Mouse (Mus musculus): ENCODE data around the gene Prep. TPM values are rescaled to one million over a fixed set of nuclear protein-coding genes. Genes with fewer than 3 reads are reported as not detected.

Gene Prep
- polyA plus RNA-seq, 1 experiment: 4.9 TPM

GRCm38 (mm10) chr10:45048158-45048557 is 18.8 kb upstream of the Prep start:
- Histone ChIP-seq H3K4me1 (ENCODE audit: control insufficient read depth, insufficient read depth, low read length) (peaks cover 2% of the 10 kb centered on the region; the same call in 1 of the 2 replicates), H3K27ac (ENCODE audit: control insufficient read depth, insufficient read depth, low read depth, low read length, poor library complexity) (peak overlapping the region; percentile 85), H3K4me3 (replicated peaks; ENCODE audit: control insufficient read depth, low read depth, low read length) (peak overlapping the region; percentile 30)
- 40% methylated on average over 11 of the region's 11 CpGs for WGBS
- TF ChIP-seq POLR2A (IDR thresholded peaks at IDR 0.05; ENCODE audit: borderline replicate concordance, control insufficient read depth, low read depth, low read length) (no peak), CTCF (IDR thresholded peaks at IDR 0.05; ENCODE audit: control insufficient read depth, insufficient read depth, low read length) (no peak)

- 26% methylated on average over 11 of the region's 11 CpGs for WGBS
- Histone ChIP-seq H3K4me3 (replicated peaks; ENCODE audit: control insufficient read depth, low read depth, low read length) (peak overlapping the region; percentile 30), H3K4me1 (ENCODE audit: control insufficient read depth, insufficient read depth, low read length) (peaks cover 2% of the 10 kb centered on the region; the same call in 1 of the 2 replicates), H3K27ac (ENCODE audit: control insufficient read depth, insufficient read depth, low read depth, low read length, poor library complexity) (peak overlapping the region; percentile 85)
- TF ChIP-seq CTCF (IDR thresholded peaks at IDR 0.05; ENCODE audit: control insufficient read depth, insufficient read depth, low read length): no peak
- TF ChIP-seq POLR2A (IDR thresholded peaks at IDR 0.05; ENCODE audit: borderline replicate concordance, control insufficient read depth, low read depth, low read length): no peak
Observed at GRCm38 (mm10) chr10:45048622-45049021, 18.4 kb upstream of the Prep start.

GRCm38 (mm10) chr10:45051125-45051744 is 15.8 kb upstream of the Prep start:
- WGBS: 50% methylated on average over 11 of the region's 11 CpGs
- H3K27ac ChIP-seq (ENCODE audit: control insufficient read depth, insufficient read depth, low read depth, low read length, poor library complexity): no peak overlapping the region
- no peak overlapping the region for H3K4me3 ChIP-seq (replicated peaks; ENCODE audit: control insufficient read depth, low read depth, low read length)
- H3K4me1 ChIP-seq (ENCODE audit: control insufficient read depth, insufficient read depth, low read length): peaks cover 2% of the 10 kb centered on the region; the same call in 1 of the 2 replicates
- TF ChIP-seq CTCF (IDR thresholded peaks at IDR 0.05; ENCODE audit: control insufficient read depth, insufficient read depth, low read length) (peak; percentile 66), POLR2A (IDR thresholded peaks at IDR 0.05; ENCODE audit: borderline replicate concordance, control insufficient read depth, low read depth, low read length) (no peak)

GRCm38 (mm10) chr10:45058361-45058760 is 8.6 kb upstream of the Prep start:
- H3K4me1 ChIP-seq (ENCODE audit: control insufficient read depth, insufficient read depth, low read length): no peaks in the 10 kb centered on the region; the same call in 1 of the 2 replicates
- H3K27ac ChIP-seq (ENCODE audit: control insufficient read depth, insufficient read depth, low read depth, low read length, poor library complexity): no peak overlapping the region
- TF ChIP-seq POLR2A (IDR thresholded peaks at IDR 0.05; ENCODE audit: borderline replicate concordance, control insufficient read depth, low read depth, low read length) (no peak), CTCF (IDR thresholded peaks at IDR 0.05; ENCODE audit: control insufficient read depth, insufficient read depth, low read length) (no peak)
- WGBS: 78% methylated on average over 6 of the region's 6 CpGs
- no peak overlapping the region for H3K4me3 ChIP-seq (replicated peaks; ENCODE audit: control insufficient read depth, low read depth, low read length)

GRCm38 (mm10) chr10:45060841-45061240 is 6.2 kb upstream of the Prep start:
- 42% methylated on average over 1 of the region's 1 CpGs for WGBS

GRCm38 (mm10) chr10:45066131-45066930 is 672 bp upstream of the Prep start:
- 12% methylated on average over 12 of the region's 12 CpGs for WGBS
- H3K4me3 ChIP-seq (replicated peaks; ENCODE audit: control insufficient read depth, low read depth, low read length): peak overlapping the region; percentile 92
- TF ChIP-seq POLR2A (IDR thresholded peaks at IDR 0.05; ENCODE audit: borderline replicate concordance, control insufficient read depth, low read depth, low read length): no peak
- TF ChIP-seq CTCF (IDR thresholded peaks at IDR 0.05; ENCODE audit: control insufficient read depth, insufficient read depth, low read length): no peak
- H3K4me1 ChIP-seq (ENCODE audit: control insufficient read depth, insufficient read depth, low read length): no peaks in the 10 kb centered on the region
- peak overlapping the region; percentile 83 for H3K27ac ChIP-seq (ENCODE audit: control insufficient read depth, insufficient read depth, low read depth, low read length, poor library complexity)

More at GRCm38 (mm10) chr10:45060841-45061240, 6.2 kb upstream of the Prep start:
- H3K27ac ChIP-seq (ENCODE audit: control insufficient read depth, insufficient read depth, low read depth, low read length, poor library complexity): no peak overlapping the region
- TF ChIP-seq CTCF (IDR thresholded peaks at IDR 0.05; ENCODE audit: control insufficient read depth, insufficient read depth, low read length) (no peak), POLR2A (IDR thresholded peaks at IDR 0.05; ENCODE audit: borderline replicate concordance, control insufficient read depth, low read depth, low read length) (no peak)
- H3K4me1 ChIP-seq (ENCODE audit: control insufficient read depth, insufficient read depth, low read length): no peaks in the 10 kb centered on the region; the same call in 1 of the 2 replicates
- no peak overlapping the region for H3K4me3 ChIP-seq (replicated peaks; ENCODE audit: control insufficient read depth, low read depth, low read length)

GRCm38 (mm10) chr10:45067436-45067925 is 478 bp downstream of the Prep start:
- H3K4me1 ChIP-seq (ENCODE audit: control insufficient read depth, insufficient read depth, low read length): no peaks in the 10 kb centered on the region

GRCm38 (mm10) chr10:45069557-45069956 is 2.6 kb downstream of the Prep start:
- Histone ChIP-seq H3K4me1 (ENCODE audit: control insufficient read depth, insufficient read depth, low read length) (no peaks in the 10 kb centered on the region), H3K27ac (ENCODE audit: control insufficient read depth, insufficient read depth, low read depth, low read length, poor library complexity) (no peak overlapping the region), H3K4me3 (replicated peaks; ENCODE audit: control insufficient read depth, low read depth, low read length) (no peak overlapping the region)
- TF ChIP-seq POLR2A (IDR thresholded peaks at IDR 0.05; ENCODE audit: borderline replicate concordance, control insufficient read depth, low read depth, low read length) (no peak), CTCF (IDR thresholded peaks at IDR 0.05; ENCODE audit: control insufficient read depth, insufficient read depth, low read length) (no peak)
- WGBS: 50% methylated on average over 6 of the region's 6 CpGs

More at GRCm38 (mm10) chr10:45067436-45067925, 478 bp downstream of the Prep start:
- H3K27ac ChIP-seq (ENCODE audit: control insufficient read depth, insufficient read depth, low read depth, low read length, poor library complexity): peak overlapping the region; percentile 83
- under 1% methylated on average over 28 of the region's 28 CpGs for WGBS
- H3K4me3 ChIP-seq (replicated peaks; ENCODE audit: control insufficient read depth, low read depth, low read length): peak overlapping the region; percentile 81
- TF ChIP-seq CTCF (IDR thresholded peaks at IDR 0.05; ENCODE audit: control insufficient read depth, insufficient read depth, low read length) (no peak), POLR2A (IDR thresholded peaks at IDR 0.05; ENCODE audit: borderline replicate concordance, control insufficient read depth, low read depth, low read length) (no peak)

Data from bone marrow, adult 2 months (tissue).